Mouse (Mus musculus) olfactory bulb, adult 2 months (tissue): ENCODE measurements around the gene Arhgef3.

ENCODE experiments used
- CTCF ChIP-seq: fragments of 200-500 bp; IDR thresholded peaks from 2 replicates; pipeline ENCODE4 v1.5.1; 2012; ENCODE audit warnings: low read depth, mild to moderate bottlenecking, low read length, moderate library complexity; ENCODE audit not compliant: insufficient read depth
- POLR2A ChIP-seq: fragments of 200-500 bp; IDR thresholded peaks from 2 replicates; pipeline ENCODE4 v1.6.1; 2012; ENCODE audit warnings: mild to moderate bottlenecking, low read depth, low read length, moderate library complexity; ENCODE audit not compliant: insufficient read depth

- TF ChIP-seq POLR2A (no peak), CTCF (no peak)
These were observed 293.5 kb downstream of the Arhgef3 start for GRCm38 (mm10) chr14:27408240-27408639.
